Mouse (Mus musculus) hematopoietic stem cell, adult 5-6 weeks (primary cell): ENCODE results near the gene Pla2g3. TPM values are rescaled to one million over a fixed set of nuclear protein-coding genes. Genes with fewer than 3 reads are reported as not detected.

Experiments
- ATAC-seq, 2 experiments: fragments of 125-278 bp in 1 of 2; replicated peaks in 1 of 2; 2 replicates each; pipeline ENCODE4 v1.8.0; 2016 to 2017; ENCODE audit warnings: inconsistent platforms in 2 of 2, mild to moderate bottlenecking in 2 of 2, moderate number of reproducible peaks in 2 of 2, low read depth in 1 of 2, moderate TSS enrichment in 1 of 2; ENCODE audit not compliant: low FRiP score in 2 of 2, poor library complexity in 2 of 2, severe bottlenecking in 2 of 2, insufficient read depth in 1 of 2, low TSS enrichment in 1 of 2
- total RNA-seq: library from RNA; stranded (forward); fragments of 172-1452, 232-1000 nt; gene quantifications from 2 replicates; pipeline ENCODE4 v1.2.3, GENCODE M21; 2017

The Pla2g3 gene
- total RNA-seq, 1 experiment from 2014 or later: not detected

DNA sequence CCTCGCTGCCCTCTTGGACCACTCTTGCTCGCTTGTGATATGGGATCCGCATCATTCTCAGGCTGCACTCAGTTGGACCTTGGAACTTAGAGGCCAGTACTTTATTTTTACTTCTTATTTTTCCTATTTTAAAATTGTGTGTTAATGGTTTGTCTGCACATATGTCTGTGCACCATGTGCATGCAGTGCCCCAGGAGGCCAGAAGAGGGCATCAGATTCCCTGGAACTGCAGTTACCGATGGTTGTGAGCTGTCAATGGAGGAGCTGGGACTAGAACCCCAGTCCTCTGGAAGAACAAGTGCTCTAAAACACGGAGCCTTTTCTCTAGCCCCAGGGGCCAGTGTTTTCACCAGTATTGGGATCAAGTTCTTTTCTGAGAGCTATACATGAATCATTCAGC is 56.3 kb downstream of the Pla2g3 start:
- no peak for ATAC-seq

DNA sequence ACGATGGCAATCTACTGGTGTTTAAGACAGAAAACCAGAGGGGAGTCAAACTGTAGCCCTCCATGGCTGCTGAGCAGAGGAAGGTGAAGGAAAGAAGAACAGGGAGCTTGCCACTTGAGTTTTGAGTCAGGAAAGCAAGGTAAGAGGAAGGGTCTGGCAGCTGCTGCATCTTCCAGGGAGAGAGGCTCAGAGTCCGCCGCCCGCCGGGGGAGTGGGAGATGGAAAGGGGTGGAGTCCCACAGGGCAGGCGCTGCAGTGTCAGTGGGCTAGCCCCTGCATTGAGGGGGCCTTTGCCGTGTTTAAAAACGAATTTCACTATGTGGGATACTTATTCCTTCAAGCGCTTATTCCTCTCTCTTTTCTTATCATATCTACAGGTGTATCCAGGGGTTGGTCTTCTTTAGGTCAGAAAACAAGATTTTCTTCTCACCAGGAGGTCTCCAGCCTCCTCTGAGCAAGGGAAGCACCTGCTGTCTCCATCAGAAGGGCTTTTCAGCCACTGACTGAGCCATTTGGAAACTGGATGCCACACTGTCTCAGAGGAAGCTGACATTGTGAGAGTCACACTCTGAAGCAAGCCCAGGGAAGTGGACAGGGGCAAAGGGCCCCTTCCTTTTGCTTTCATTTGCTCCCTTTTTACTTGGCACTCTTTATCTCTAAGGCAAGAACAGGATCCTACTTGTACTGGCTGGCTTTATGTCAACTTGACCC is 57.6 kb downstream of the Pla2g3 start:
- ATAC-seq: peak; percentile 53 to 72; a peak in 3 of 4 replicates

DNA sequence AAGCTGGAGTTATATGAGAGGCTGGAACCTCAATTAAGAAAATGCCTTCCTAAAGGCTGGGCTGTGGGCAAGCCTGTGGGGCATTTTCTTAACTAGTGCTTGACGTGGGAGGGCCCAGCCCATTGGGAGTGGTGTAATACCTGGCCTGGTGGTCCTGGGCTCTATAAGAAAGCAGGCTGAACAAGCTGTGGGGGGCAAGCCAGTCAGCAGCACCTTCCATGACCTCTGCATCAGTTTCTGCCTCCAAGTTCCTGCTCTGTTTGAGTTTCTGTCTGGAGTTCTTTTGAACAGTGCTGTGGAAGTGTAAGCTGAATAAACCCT is 58.1 kb downstream of the Pla2g3 start:
- ATAC-seq: no peak

DNA sequence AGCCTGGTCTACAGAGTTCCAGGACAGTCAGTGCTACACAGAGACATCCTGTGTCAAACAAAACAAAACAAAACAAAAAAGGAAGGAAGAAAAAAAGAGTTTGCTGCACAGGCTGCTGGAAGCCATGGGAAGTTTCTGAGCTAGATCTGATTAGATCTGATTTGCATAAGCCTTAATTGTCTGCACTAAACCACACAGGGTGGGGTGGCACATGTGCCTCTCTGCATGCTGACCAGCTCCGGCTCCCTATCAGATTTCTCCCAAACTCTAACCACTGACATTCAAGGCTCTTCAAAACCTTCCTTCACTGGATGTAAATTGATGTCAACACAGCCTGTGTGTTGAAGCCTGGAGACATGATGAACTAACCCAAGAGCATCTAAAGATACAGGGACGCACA is 59.0 kb downstream of the Pla2g3 start:
- ATAC-seq: no peak

DNA sequence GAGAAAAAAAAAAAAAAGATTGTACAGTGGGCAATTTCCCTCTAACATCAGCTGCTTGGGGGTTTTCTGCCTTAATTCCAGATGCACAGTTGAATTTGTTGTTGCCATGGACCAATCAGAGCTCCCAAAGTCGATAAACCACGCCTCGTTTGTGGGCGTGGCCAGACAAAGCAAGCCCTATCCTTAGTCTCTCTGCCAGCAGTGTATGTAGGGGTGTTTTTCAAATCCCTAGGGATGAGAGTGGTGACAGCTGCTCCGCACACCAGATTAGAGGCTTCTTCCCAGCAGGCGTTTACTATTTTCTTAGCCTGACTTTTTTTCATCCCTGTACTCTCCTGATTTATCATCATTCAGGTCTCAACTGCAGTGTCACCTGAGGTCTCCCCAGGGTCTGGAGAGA is 59.9 kb downstream of the Pla2g3 start:
- ATAC-seq: no peak

DNA sequence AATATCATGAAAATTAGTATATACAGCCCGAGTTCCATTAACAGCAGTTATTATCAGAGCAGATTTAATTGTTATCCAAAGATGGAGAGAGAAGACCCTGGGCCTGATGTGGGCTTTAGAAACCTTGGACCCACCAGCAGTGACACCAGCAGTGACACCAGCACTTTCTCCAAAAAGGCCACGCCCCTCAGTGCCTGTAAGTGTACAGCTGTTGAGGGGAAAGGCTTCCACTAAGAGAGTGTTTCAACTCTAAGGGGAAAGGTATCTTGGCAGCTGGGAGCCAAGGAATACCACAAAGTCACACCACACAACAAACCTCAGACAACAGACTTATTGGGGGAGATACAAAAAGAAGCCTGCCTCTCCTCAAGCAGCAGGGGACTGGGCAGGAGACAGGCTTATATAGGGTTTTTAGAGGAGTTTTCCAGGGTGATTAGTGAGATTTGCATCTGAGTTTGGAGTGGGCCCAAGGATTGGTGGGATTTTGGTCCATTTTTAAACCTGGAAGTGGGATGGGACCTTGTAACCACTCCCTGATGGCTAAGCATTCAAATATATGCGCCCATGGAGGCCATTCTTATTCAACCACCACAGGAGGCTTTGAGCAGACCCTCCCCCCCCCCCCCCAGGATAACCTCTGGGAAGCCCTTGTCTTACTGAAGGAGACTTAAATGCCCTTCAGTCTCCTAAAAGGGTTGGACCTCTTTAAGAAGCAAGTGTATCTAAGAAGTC is 60.6 kb downstream of the Pla2g3 start:
- ATAC-seq: no peak

Other genes starting within 250 kb of the Pla2g3 start
- 143 and 247 TPM in 2 replicates for gene Drg1, start 221.9 kb upstream of the Pla2g3 start, total RNA-seq
- 81.0 and 84.7 TPM in 2 replicates for gene Patz1, start 199.4 kb upstream of the Pla2g3 start, total RNA-seq
- 89.8 and 116 TPM in 2 replicates for gene Pik3ip1, start 157.9 kb upstream of the Pla2g3 start, total RNA-seq
- 18.0 and 23.7 TPM in 2 replicates for gene Limk2, start 79.1 kb upstream of the Pla2g3 start, total RNA-seq
- gene Rnf185, start 35.9 kb upstream of the Pla2g3 start, total RNA-seq: 10.9 and 15.6 TPM in 2 replicates
- gene Inpp5j, start 16.5 kb downstream of the Pla2g3 start, total RNA-seq: 0.19 TPM in 1 of 2 replicates, not detected in the other
- gene Selenom, start 26.4 kb downstream of the Pla2g3 start, total RNA-seq: 4.8 and 7.6 TPM in 2 replicates
- gene Smtn, start 52.3 kb downstream of the Pla2g3 start, total RNA-seq: 6.9 and 9.8 TPM in 2 replicates
- 39.3 and 44.2 TPM in 2 replicates for gene Morc2a, start 160.9 kb downstream of the Pla2g3 start, total RNA-seq